Mouse (Mus musculus) forebrain, embryonic 10.5 days (tissue): ENCODE measurements around the gene Park7. TPM values are rescaled to one million over a fixed set of nuclear protein-coding genes. Genes with fewer than 3 reads are reported as not detected.

ENCODE experiments used
- DNase-seq: peaks from one replicate; pipeline ENCODE4 v3.0.0-alpha.2; 2017; ENCODE audit warnings: low spot score; ENCODE audit errors: extremely low spot score
- H3K27ac ChIP-seq: fragments of 300-500 bp; sonication (generic); 2 replicates; pipeline ENCODE4 v1.5.1; 2016; ENCODE audit warnings: mild to moderate bottlenecking
- H3K27me3 ChIP-seq: fragments of 300-500 bp; sonication (generic); 2 replicates; pipeline ENCODE4 v1.6.1; 2016; ENCODE audit warnings: mild to moderate bottlenecking; ENCODE audit not compliant: poor library complexity, severe bottlenecking
- H3K36me3 ChIP-seq: fragments of 300-500 bp; sonication (generic); replicated peaks from 2 replicates; pipeline ENCODE4 v1.6.1; 2016; ENCODE audit warnings: mild to moderate bottlenecking, moderate library complexity
- H3K4me1 ChIP-seq: fragments of 300-500 bp; sonication (generic); 2 replicates; pipeline ENCODE4 v1.6.1; 2016
- H3K4me3 ChIP-seq: fragments of 300-500 bp; sonication (generic); 2 replicates; pipeline ENCODE4 v1.5.1; 2016; ENCODE audit warnings: mild to moderate bottlenecking, moderate library complexity
- H3K9me3 ChIP-seq: fragments of 300-500 bp; sonication (generic); 2 replicates; pipeline ENCODE4 v1.6.1; 2016; ENCODE audit warnings: mild to moderate bottlenecking, moderate library complexity
- whole genome bisulfite sequencing: fragments of 180-500 bp; shearing (Covaris S2); methylation state at CpG from one replicate; pipeline ENCODE4 v1.1.7; 2016; 5-methylcytosine and 5-hydroxymethylcytosine counted together
- polyA plus RNA-seq: library from polyadenylated mRNA; unstranded; fragments of >200 nt; fragmentation: Nextera tagmentation; extraction: Ambion mirVana; gene quantifications from 2 replicates; pipeline ENCODE4 v1.2.1, GENCODE M21; 2016

Gene Park7
- polyA plus RNA-seq, 1 experiment from 2014 or later, result 502 TPM

GRCm38 (mm10) chr4:150850893-150851292, 63.3 kb downstream of the Park7 start:
- no peaks in the 10 kb centered on the region for H3K9me3 ChIP-seq
- H3K4me3 ChIP-seq, result no peak overlapping the region
- H3K4me1 ChIP-seq, result peaks cover 39% of the 10 kb centered on the region
- no peaks in the 10 kb centered on the region for H3K36me3 ChIP-seq
- DNase-seq, result no peak
- 93% methylated on average over 4 of the region's 4 CpGs for WGBS
- H3K27ac ChIP-seq, result no peak overlapping the region
- H3K27me3 ChIP-seq, result peaks cover 32% of the 10 kb centered on the region

GRCm38 (mm10) chr4:150849964-150850363, 64.3 kb downstream of the Park7 start:
- no peaks in the 10 kb centered on the region for H3K36me3 ChIP-seq
- no peaks in the 10 kb centered on the region for H3K9me3 ChIP-seq
- DNase-seq, result no peak
- H3K4me1 ChIP-seq, result peaks cover 40% of the 10 kb centered on the region
- 75% methylated on average over 10 of the region's 10 CpGs for WGBS
- no peak overlapping the region for H3K27ac ChIP-seq
- H3K27me3 ChIP-seq, result peaks cover 32% of the 10 kb centered on the region
- no peak overlapping the region for H3K4me3 ChIP-seq

Other genes with a start within 250 kb of the Park7 start
- 16.5 and 18.7 TPM in 2 replicates for gene Errfi1, start 60.5 kb downstream of the Park7 start, polyA plus RNA-seq
- gene Tnfrsf9, start 125 bp upstream of the Park7 start, polyA plus RNA-seq, result 0.32 and 0.49 TPM in 2 replicates
- gene Uts2, start 82.7 kb upstream of the Park7 start, polyA plus RNA-seq, result not detected in 2 replicates
- gene Per3, start 130.2 kb upstream of the Park7 start, polyA plus RNA-seq, result 6.1 and 6.5 TPM in 2 replicates
- 123 and 124 TPM in 2 replicates for gene Vamp3, start 143.5 kb upstream of the Park7 start, polyA plus RNA-seq
- not detected in 2 replicates for gene Gm13090, start 175.1 kb upstream of the Park7 start, polyA plus RNA-seq